Mouse (Mus musculus): ENCODE measurements around the gene Trim29. TPM values are rescaled to one million over a fixed set of nuclear protein-coding genes. Genes with fewer than 3 reads are reported as not detected.

Gene Trim29
- total and polyA plus RNA-seq, 3 experiments: not detected

DNA sequence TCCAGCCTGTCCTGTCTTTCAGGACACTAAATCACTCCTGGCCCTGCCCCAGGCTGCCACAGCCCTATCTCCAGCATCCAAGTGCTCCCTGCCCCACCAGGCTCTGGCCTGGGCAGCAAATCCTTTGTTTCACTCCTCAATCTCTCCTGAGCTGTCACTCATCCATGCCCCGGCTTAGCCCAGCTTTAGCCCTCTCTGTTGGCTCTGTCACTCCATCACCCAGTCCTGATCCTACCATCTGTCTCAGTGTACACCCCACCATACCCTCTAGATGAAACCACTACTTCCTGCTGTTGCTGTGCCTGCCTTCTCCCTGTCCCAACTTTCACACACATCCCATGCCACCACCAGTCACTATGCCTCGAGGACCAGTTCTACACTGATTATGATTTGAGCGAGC is 73.8 kb downstream of the Trim29 start:
- Histone ChIP-seq H3K36me3 (ENCODE audit: control insufficient read depth in 1 of 2, insufficient read depth in 2 of 2, low read length in 2 of 2) (no peaks in the 10 kb centered on the region), H3K4me3 (ENCODE audit: control insufficient read depth in 1 of 2, insufficient read depth in 1 of 2, low read depth in 2 of 2, low read length in 2 of 2) (no peak overlapping the region), H3K9me3 (replicated peaks; ENCODE audit: insufficient read depth, low read length) (no peaks in the 10 kb centered on the region), H3K27ac (ENCODE audit: control insufficient read depth, low read depth, low read length) (no peak overlapping the region), H3K79me2 (ENCODE audit: control insufficient read depth, insufficient read depth, low read length, poor library complexity) (no peaks in the 10 kb centered on the region), H3K9ac (ENCODE audit: control insufficient read depth, low read depth, low read length, poor library complexity, severe bottlenecking) (no peak overlapping the region), H3K4me1 (ENCODE audit: control insufficient read depth in 1 of 2, insufficient read depth in 2 of 2, low read length in 2 of 2) (no peaks in the 10 kb centered on the region), H3K27me3 (ENCODE audit: control insufficient read depth in 1 of 2, insufficient read depth in 2 of 2, low read length in 2 of 2) (no peaks in the 10 kb centered on the region)
- TF ChIP-seq MYB (IDR thresholded peaks at IDR 0.05; ENCODE audit: low read depth, low read length) (no peak), RAD21 (IDR thresholded peaks at IDR 0.05; ENCODE audit: low read depth, low read length) (no peak), KAT2A (conservative IDR thresholded peaks at IDR 0.05; ENCODE audit: low read depth, low read length) (no peak), CTCF (IDR thresholded peaks at IDR 0.05 in 2 of 3, conservative IDR thresholded peaks at IDR 0.05 in 1 of 3; ENCODE audit: control insufficient read depth in 1 of 3, insufficient read depth in 1 of 3, low read depth in 2 of 3, low read length in 3 of 3, poor library complexity in 1 of 3, severe bottlenecking in 1 of 3) (no peak), USF1 (IDR thresholded peaks at IDR 0.05; ENCODE audit: low read depth, low read length) (no peak), BHLHE40 (IDR thresholded peaks at IDR 0.05; ENCODE audit: borderline replicate concordance, low read depth, low read length) (no peak), POLR2A (IDR thresholded peaks at IDR 0.05; ENCODE audit: control insufficient read depth in 1 of 2, insufficient read depth in 1 of 2, low read depth in 1 of 2, low read length in 2 of 2, poor library complexity in 1 of 2) (no peak), SIN3A (IDR thresholded peaks at IDR 0.05; ENCODE audit: low read length) (no peak)
- no peak for DNase-seq (ENCODE audit: low read depth, low spot score)

Other genes starting within 250 kb of the Trim29 start
- gene Arhgef12, start 203.6 kb upstream of the Trim29 start, total RNA-seq (2012; rRNA removed): 11.8 and 14.8 TPM in 2 replicates
- 10 to 100 TPM; 14.7 to 33.5 TPM for gene Arhgef12, start 203.6 kb upstream of the Trim29 start, polyA plus RNA-seq (2012; ENCODE audit: insufficient read depth in 1 of 2, insufficient read length in 2 of 2, low read depth in 1 of 2, low replicate concordance in 2 of 2, missing spikeins in 1 of 2)
- 0.42 and 0.62 TPM in 2 replicates for gene Tmem136, start 194.3 kb upstream of the Trim29 start, total RNA-seq (2012; rRNA removed)
- 1 to 10 TPM in 1 of 2 experiments, not detected in 1; 2.0 TPM for gene Tmem136, start 194.3 kb upstream of the Trim29 start, polyA plus RNA-seq (2012; ENCODE audit: insufficient read depth in 1 of 2, insufficient read length in 2 of 2, low read depth in 1 of 2, low replicate concordance in 2 of 2, missing spikeins in 1 of 2)
- not detected in 2 replicates for gene Pou2f3, start 100.5 kb upstream of the Trim29 start, total RNA-seq (2012; rRNA removed)
- not detected for gene Pou2f3, start 100.5 kb upstream of the Trim29 start, polyA plus RNA-seq (2012; ENCODE audit: insufficient read depth in 1 of 2, insufficient read length in 2 of 2, low read depth in 1 of 2, low replicate concordance in 2 of 2, missing spikeins in 1 of 2)
- 57.6 and 64.2 TPM in 2 replicates for gene Oaf, start 70.9 kb upstream of the Trim29 start, total RNA-seq (2012; rRNA removed)
- gene Oaf, start 70.9 kb upstream of the Trim29 start, polyA plus RNA-seq (2012; ENCODE audit: insufficient read depth in 1 of 2, insufficient read length in 2 of 2, low read depth in 1 of 2, low replicate concordance in 2 of 2, missing spikeins in 1 of 2): 100 to 1,000 TPM in 1 of 2 experiments, not detected in 1; 137 TPM

Measured in MEL (cell line).